Mouse (Mus musculus) retina, postnatal 7 days (tissue): ENCODE measurements around the gene P2rx5.
A peak's percentile ranks its signal among the peaks of the same experiment; 100 is the strongest.

ENCODE experiments used
- DNase-seq: peaks from one replicate; pipeline ENCODE4 v3.0.0-alpha.2; 2012; ENCODE audit warnings: low read depth, low spot score

Gene P2rx5

GRCm38 (mm10) chr11:73175612-73176011 is 15.4 kb downstream of the P2rx5 start:
- DNase-seq = no peak

- no peak for DNase-seq
Measured at GRCm38 (mm10) chr11:73176186-73176585, 16.0 kb downstream of the P2rx5 start.

GRCm38 (mm10) chr11:73176608-73177508 is 16.6 kb downstream of the P2rx5 start, which contains the start of the genes Emc6 and Tax1bp3:
Gene Emc6 (minus strand): TSS chr11:73177037.
Gene Tax1bp3 (plus strand): TSS chr11:73177083.
- peak; percentile 92 for DNase-seq

GRCm38 (mm10) chr11:73177509-73177875 is 17.3 kb downstream of the P2rx5 start:
- DNase-seq = no peak

DNA sequence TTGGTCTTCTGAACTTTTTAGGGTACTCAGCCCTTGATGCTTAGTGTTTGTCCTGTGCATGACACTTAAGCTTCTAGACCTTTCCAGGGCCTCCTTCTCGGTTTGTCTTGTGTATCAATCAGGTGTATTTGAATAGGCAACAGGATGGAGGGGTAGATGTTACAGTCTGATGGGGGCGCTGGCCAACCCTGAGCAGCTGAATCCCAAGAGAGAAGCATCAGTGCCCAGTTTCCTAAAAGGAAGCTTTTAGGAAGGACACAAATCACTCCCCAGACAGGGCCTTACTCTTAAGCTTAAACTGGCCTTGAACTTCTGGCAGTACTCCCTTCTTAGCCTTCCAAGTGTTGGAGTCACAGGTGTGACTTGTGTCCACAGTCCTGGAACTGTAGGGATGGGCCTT is 17.7 kb downstream of the P2rx5 start:
- DNase-seq = no peak

DNA sequence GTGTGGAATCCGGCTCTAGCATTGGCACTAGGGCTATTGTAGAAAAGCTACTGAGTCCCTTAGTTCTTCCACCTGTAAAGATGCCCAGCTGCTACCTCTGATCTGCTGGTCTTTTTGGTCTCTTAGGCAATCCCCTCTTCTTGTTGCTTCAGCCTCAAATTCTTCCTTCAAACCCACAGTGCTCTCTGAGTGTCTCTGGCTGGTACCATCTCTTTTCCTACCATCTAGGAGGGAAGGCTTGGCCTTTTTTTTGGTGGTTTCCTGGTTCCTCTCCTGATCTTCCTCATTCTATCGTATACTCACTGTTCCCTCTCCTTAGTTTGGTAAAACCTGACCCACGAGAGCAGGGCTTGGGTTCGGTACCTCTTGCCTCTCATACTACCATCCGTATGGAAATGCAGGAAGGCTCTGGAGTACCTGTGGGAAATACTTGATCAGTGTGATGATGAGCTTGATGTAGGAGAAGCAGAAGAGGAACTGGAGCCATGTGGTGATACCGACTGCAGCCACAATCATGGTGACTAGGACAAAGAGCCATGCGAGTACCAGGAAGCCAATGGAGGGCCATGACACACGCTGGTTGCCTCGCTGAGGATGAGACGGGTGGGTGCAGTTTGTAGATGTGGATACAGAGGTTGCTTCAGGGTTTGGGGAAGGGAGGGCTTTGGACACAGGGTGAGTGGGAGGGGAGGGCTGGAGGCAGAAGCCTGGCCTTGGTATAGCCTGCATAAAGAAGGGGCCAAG is 25.8 kb downstream of the P2rx5 start:
- no peak for DNase-seq

DNA sequence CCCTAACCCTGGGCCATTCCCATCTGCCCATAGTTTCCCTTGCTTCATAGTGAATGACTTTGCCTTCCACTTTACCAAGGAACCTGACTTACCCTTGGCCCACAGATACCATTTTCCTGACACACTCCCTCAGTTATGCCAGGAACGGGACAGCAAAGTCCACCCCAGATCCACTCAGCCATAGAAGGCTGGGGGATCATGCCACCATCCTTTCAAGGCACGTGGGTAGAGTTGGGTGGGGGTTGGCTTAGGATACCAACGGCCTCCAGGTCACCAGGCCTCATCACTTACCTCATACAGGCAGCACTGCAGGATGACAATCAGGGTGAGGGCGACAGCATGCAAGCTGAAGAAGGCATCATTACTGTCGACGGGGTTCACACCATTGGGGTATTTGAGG is 27.0 kb downstream of the P2rx5 start:
- DNase-seq = no peak

- no peak for DNase-seq
Measured at GRCm38 (mm10) chr11:73193047-73193446, 32.8 kb downstream of the P2rx5 start.

GRCm38 (mm10) chr11:73194444-73194843 is 34.2 kb downstream of the P2rx5 start:
- no peak for DNase-seq

DNA sequence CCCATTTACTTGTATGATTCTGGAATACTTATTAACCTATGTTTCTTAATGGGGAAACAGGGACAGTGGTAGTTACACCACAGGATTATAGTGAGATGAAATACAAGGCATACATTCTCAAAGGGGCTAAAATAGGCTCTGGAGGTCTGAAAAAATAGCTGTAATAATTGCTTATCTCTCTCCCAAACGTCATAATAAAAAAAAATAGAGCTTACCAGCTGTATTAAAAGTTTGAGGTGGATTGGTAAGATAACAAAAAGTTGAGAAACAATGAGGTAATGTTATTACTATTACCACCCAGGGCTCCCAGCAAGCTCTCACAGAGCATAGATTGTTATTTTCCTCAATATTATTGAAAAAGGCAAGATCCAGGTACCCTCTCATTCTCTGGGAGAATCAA is 38.0 kb downstream of the P2rx5 start:
- DNase-seq = no peak

DNA sequence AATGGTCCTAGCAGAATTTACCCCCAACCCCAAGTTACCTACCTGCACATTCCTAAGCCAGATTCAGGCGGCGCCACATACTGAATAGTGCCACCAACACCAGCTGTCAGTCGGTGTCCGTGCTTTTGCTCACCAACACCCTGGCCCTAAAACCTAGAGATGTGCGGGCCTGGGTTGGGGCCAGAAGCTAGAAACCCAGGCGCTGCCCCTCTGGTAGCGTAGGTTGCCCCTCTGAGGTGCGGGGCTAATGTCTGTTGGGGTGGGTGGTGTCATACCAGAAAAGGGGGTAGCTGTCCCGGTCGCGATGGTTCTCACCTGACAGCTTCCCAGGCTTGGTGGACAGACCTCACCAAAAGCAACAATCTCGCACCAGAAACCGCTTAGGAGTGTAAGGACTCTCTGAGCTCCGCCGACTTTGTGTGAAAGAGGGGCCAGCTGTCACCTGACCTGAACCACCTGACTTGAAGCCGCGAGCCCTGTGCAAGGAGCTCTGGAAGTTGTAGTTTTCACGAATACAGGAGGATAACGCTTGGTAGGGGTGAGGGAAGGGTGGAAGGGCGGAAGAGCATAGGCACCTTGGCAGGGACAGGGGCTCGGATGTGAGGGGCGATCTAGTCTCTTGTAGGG is 38.5 kb downstream of the P2rx5 start, which contains the start of gene Ctns:
Ctns (minus strand) TSS at position 440 of the 627 bp plus-strand sequence.
- DNase-seq = peak; percentile 81

DNA sequence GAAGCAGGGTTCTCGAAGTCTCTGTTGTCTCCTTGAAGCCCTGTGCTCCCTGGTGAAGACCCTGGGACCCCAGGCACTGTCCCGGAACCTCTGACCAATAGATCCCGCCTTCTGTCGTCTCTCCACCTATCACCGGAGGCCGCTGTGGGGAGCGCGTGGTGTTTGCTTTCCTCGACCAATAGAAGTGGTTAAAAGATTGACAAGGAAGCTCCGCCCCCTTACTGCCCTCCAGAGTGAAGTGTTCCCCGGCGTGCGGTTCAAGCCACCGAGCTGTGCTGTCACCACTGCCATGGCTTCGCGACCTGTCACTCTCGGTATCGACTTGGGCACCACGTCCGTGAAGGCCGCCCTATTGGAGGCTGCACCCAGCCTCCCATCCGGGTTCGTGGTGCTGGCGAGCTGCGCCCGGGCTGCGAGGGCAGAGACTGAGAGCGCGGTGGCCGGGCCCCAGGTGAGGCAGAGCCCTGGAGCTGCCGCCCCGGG is 39.0 kb downstream of the P2rx5 start, which contains the start of gene Shpk:
Shpk (plus strand) TSS at position 231 of the 483 bp plus-strand sequence.
- DNase-seq = peak; percentile 88

DNA sequence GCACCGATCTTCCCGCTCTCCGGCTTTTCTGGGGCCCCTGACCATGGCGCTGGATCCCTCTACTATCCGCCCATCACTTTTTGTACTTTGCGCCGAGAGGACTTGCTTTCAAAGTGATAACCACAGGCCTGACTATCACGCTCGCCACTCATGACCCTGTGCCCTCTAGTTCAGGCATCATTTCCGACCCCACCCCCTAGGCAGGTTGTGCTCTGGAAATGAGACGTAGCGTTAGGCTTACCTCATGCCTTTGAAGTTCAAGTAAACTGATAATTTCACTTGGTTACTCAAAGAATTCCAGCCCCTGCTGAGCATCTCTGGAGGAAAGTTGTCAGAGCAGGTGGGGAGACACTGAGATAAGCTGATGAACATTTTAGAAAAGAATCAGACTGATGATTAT is 39.7 kb downstream of the P2rx5 start:
- DNase-seq = no peak

DNA sequence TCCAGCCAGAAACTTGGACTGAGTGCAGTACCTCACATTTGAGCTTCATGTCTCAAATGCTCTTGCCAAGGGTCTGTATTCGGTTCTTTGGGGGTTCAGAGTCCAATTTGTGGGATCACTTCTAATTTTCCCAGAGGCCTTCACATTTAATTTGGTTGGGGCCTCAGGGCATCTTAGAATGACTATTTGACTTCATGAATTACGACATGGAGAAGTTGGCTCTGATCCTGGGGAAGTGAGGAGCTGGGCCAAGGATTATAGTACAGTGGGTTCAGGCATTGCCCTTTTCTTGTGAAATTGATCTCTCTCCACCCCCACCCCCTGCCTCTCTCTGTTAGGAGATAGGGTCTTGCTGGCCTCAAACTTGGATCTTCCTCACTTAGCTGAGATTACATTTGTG is 40.8 kb downstream of the P2rx5 start:
- DNase-seq = no peak

GRCm38 (mm10) chr11:73201597-73201996 is 41.4 kb downstream of the P2rx5 start:
- no peak for DNase-seq

GRCm38 (mm10) chr11:73203895-73204294 is 43.7 kb downstream of the P2rx5 start:
- no peak for DNase-seq

DNA sequence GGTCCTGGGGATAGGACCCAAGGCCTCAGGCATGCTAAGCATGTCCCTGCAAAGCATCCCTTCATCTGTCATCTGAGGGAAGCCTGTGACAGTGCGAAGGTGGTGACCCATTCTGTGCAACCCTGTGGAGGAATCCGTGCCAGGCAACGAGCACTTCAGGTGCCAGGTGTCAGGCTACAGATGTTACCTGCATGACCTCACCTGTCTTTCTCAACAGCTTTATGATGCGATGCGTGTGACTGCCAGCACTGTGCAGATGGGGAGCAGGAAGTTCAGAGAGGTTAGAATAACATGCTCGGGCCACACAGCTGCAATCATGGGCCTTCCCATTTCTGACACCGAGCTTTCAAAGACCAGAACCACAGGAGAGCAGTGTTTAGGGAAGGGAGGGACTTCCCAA is 45.0 kb downstream of the P2rx5 start:
- no peak for DNase-seq

- DNase-seq = no peak
Measured at GRCm38 (mm10) chr11:73207621-73208020, 47.4 kb downstream of the P2rx5 start.

DNA sequence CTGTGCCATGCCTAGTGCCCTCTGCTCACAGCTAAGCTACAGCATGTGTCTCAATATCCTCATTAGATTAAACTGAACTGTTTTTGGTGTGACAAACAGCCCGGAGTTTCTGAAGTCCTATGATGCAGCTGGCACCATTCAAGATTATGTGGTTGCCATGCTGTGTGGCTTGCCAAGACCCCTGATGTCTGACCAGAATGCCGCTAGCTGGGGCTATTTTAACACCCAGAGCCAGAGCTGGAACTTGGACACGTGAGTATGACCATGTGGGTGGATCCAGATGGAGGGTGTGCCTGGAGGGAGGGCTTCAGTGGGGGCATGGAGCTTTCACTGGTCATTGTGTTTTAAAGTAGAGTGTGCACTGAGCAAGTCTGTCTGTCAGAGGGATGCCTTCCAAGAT is 53.7 kb downstream of the P2rx5 start:
- no peak for DNase-seq

- no peak for DNase-seq
Measured at GRCm38 (mm10) chr11:73219671-73220070, 59.5 kb downstream of the P2rx5 start.

- no peak for DNase-seq
Measured at GRCm38 (mm10) chr11:73220651-73221050, 60.4 kb downstream of the P2rx5 start.
